17 mouse cellular contexts compared by ENCODE assay signal in genomic region chr19:18774085-18774484, GRCm38 (mm10). TPM values are rescaled to one million over a fixed set of nuclear protein-coding genes. Genes with fewer than 3 reads are reported as not detected.
"Had no signal": no experiment of that assay in that cellular context is flagged by ENCODE, and none has a peak within 500 bp of the region (broad histone marks: within the 10 kb centered on the region; RNA-seq: fewer than 3 reads in every experiment).

No protein-coding gene starts in this region.

- ATAC-seq: intestine, embryonic 16.5 days; liver, postnatal 0 days; midbrain, embryonic 16.5 days had no signal

- H3K4me3 ChIP-seq: hindbrain, embryonic 15.5 days; limb, embryonic 12.5 days; liver, embryonic 13.5 days; megakaryocyte, embryonic 14.5 days; neural tube, embryonic 13.5 days had no signal

- H3K36me3 ChIP-seq: hindbrain, embryonic 15.5 days; limb, embryonic 12.5 days; liver, embryonic 13.5 days; neural tube, embryonic 13.5 days had no signal

- H3K27ac ChIP-seq: hindbrain, embryonic 15.5 days; kidney, postnatal 0 days; limb, embryonic 12.5 days; liver, embryonic 13.5 days; macrophage; neural tube, embryonic 13.5 days had no signal

- DNase-seq: layer of hippocampus, adult 9-11 months; liver; liver, embryonic 13.5 days; liver, postnatal 0 days; retina, postnatal 1 day; right cerebral cortex, postnatal 4 days; spleen, adult 18-20 months; thymus, postnatal 36 days had no signal

- H3K9me3 ChIP-seq: hindbrain, embryonic 15.5 days; limb, embryonic 12.5 days; liver, embryonic 13.5 days; neural tube, embryonic 13.5 days had no signal

- H3K4me2 ChIP-seq: hindbrain, embryonic 15.5 days; limb, embryonic 12.5 days; liver, embryonic 13.5 days; midbrain, embryonic 11.5 days; neural tube, embryonic 13.5 days had no signal

- H3K9ac ChIP-seq: hindbrain, embryonic 15.5 days; limb, embryonic 12.5 days; liver, embryonic 13.5 days; liver, postnatal 0 days; neural tube, embryonic 13.5 days had no signal

- H3K27me3 ChIP-seq: hindbrain, embryonic 15.5 days; limb, embryonic 12.5 days; liver, embryonic 13.5 days; megakaryocyte, embryonic 14.5 days; neural tube, embryonic 13.5 days had no signal

- H3K4me1 ChIP-seq: hindbrain, embryonic 15.5 days; limb, embryonic 12.5 days; liver, embryonic 13.5 days; megakaryocyte, embryonic 14.5 days; neural tube, embryonic 13.5 days had no signal

RNA-seq across cellular contexts. Expression of gene Trpm6, which starts 24.3 kb away (rescaled TPM):
- polyA plus RNA-seq: macrophage had no signal
